Mouse (Mus musculus): ENCODE results near the gene Znhit6.

GRCm38 (mm10) chr3:145548441-145549415, 27.3 kb upstream of the Znhit6 start:
- no peak for TF ChIP-seq CTCF (IDR thresholded peaks at IDR 0.05; ENCODE audit: borderline replicate concordance, control insufficient read depth, extremely low read depth, insufficient read depth, low read length, poor library complexity)
- no peak for TF ChIP-seq POLR2A (IDR thresholded peaks at IDR 0.05; ENCODE audit: control insufficient read depth, extremely low read depth, insufficient read depth, low read length, poor library complexity)
